Mouse (Mus musculus): ENCODE results near the gene Actl7b.

Gene Actl7b

DNA sequence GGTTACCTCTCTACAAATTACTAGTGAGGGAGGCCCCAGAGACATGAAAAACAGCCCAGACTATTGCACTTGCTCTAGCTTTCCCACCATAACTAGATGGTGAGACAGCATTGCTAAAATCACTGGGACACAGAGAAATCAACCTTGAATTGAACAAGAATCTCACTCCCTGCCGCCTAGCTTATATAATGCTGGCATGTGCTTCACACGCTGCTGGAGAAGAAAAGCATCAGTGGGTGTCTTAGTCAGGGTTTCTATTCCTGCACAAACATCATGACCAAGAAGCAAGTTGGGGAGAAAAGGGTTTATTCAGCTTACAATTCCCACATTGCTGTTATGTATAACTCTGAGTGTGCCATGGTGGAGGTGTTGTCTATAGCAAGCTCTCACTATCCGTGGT is 28.1 kb downstream of the Actl7b start:
- in situ Hi-C loops (cut with MseI, MboI), result no loop called here

DNA sequence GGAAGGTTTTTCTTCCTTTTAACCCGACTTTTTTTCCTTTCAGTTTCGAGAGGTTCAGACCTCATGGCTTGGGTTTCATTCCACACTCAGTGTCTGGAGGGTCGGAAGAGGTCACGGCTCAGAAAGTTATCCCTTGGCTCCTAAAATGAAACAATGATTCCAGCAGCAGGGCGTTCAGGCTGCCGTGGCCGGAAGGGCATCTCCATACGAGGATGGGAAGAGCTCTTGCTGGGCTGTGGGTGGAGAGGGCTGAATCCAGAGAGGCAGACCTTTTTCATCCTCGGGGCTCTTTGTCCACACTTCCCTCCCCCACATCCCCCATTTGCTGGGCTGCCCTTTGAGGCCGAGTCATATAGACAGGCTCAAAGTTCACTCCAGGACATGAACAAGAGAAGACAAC is 39.0 kb downstream of the Actl7b start:
- in situ Hi-C loops (cut with MseI, MboI), result no loop called here

DNA sequence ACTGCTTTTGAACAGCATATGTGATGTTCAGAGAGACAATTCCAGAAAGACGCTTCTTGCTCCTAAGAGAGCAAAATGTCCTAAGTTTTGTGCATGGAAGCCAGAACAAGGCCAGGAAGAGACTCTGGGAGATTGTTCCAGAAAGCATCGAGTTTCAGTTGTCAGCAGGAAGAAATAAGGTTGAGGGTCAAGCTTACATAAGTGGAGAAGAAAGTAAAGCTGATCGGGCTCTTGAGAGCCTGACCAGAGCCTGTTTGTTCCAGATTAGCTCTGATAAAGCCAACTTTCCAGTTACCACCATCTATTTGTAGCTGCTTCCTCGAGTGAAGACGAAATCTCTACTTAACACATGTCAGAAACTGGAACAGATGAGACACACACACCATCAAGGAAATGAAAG is 42.6 kb downstream of the Actl7b start:
- in situ Hi-C loops (cut with MseI, MboI), result loop anchor here (25.0 kb wide), 2 partner anchors 211 to 1186 kb away; no protein-coding TSS in a partner anchor

DNA sequence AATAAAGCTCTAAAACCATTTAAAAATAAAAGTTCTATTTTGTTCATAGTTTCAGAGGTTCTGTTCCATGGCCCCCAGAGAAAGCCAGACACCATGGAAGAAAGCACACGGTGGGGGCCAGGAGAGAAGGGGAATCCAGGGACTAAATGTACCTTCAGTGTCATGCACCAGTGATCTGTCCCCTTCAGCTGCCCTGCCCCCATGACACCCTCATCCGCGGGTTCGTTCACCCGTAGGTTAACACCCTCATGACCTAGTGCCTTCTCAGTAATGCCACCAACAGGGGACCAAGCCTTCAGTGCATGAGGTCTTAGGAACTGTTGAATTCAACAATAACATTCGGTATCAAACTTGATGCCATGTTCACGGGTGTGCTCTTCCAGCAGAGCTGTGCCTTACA is 44.8 kb downstream of the Actl7b start:
- in situ Hi-C loops (cut with MseI, MboI), result loop anchor here (25.0 kb wide), 2 partner anchors 209 to 1184 kb away; no protein-coding TSS in a partner anchor

Measured in mouse trophoblast stem cell (cell line).